Mouse (Mus musculus): ENCODE measurements around the gene Acot3.

DNA sequence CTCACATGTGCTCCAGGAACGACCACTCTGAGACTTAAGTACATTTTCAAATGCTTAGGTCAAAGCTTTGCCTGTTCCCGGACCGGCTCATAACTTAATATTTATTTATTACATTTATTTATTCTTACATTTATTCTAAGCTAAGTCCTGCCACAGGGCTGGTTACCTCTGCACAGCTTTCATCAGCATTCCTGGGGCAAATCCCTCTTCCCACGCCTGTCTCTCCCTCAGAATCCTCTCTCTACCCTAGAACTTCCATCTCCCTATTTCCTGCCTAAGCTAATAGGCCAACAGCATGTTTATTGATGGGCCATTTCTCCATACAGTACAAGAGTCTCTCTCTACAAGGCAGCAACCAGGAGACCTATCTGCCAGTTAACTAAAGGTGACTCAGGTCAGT, 15.8 kb downstream of the Acot3 start:
- no peak for TF ChIP-seq CTCF (conservative IDR thresholded peaks at IDR 0.05 in 1 of 2, IDR thresholded peaks at IDR 0.05 in 1 of 2; ENCODE audit: low read depth in 2 of 2, low read length in 2 of 2)
- TF ChIP-seq TCF12 (IDR thresholded peaks at IDR 0.05; ENCODE audit: low read depth, low read length) = no peak
- TF ChIP-seq KAT2A (IDR thresholded peaks at IDR 0.05; ENCODE audit: insufficient replicate concordance, low read length) = no peak
